In genomic region chr11:70322528-70322927, GRCm38 (mm10) we compare ENCODE assay signal across 12 mouse cellular contexts. TPM values are rescaled to one million over a fixed set of nuclear protein-coding genes. Genes with fewer than 3 reads are reported as not detected.
DNase-seq lines count a peak whose midpoint lies in the region; ATAC-seq lines count a peak whose summit lies in the region.
"Had no signal": no experiment of that assay in that cellular context is flagged by ENCODE, and none has a peak within 500 bp of the region (broad histone marks: within the 10 kb centered on the region; RNA-seq: fewer than 3 reads in every experiment).

Alox12e (minus strand) TSS chr11:70322628.

- DNase-seq in hindbrain, embryonic 14.5 days (ENCODE audit: low spot score), result no peak
- DNase-seq in ES-CJ7 (ENCODE audit: low read depth, low spot score), result peak; percentile 41
- DNase-seq in ovary, adult 18-20 months (ENCODE audit: low spot score), result no peak
- DNase-seq in frontal cortex, postnatal 14 days (ENCODE audit: low spot score in 2 of 2), result no peak
- no peak for DNase-seq in gastrocnemius, adult 18-20 months (ENCODE audit: low spot score)
- DNase-seq: adrenal gland, postnatal 25 days; gastrocnemius, postnatal 25 days had no signal

- H3K36me3 ChIP-seq in hindbrain, embryonic 12.5 days, result no peaks in the 10 kb centered on the region
- no peaks in the 10 kb centered on the region for H3K36me3 ChIP-seq in hindbrain, embryonic 14.5 days (replicated peaks; ENCODE audit: control insufficient read depth, insufficient read depth)
- H3K36me3 ChIP-seq in embryonic facial prominence, embryonic 13.5 days, result no peaks in the 10 kb centered on the region
- no peaks in the 10 kb centered on the region for H3K36me3 ChIP-seq in liver, embryonic 15.5 days (replicated peaks)
- H3K36me3 ChIP-seq: G1E had no signal

- H3K27ac ChIP-seq in hindbrain, embryonic 12.5 days, result no peak within 1 kb of the TSS
- no peak within 1 kb of the TSS for H3K27ac ChIP-seq in hindbrain, embryonic 14.5 days
- no peak within 1 kb of the TSS for H3K27ac ChIP-seq in embryonic facial prominence, embryonic 13.5 days
- H3K27ac ChIP-seq in liver, embryonic 15.5 days (replicated peaks), result no peak within 1 kb of the TSS

- peaks cover 58% of the 10 kb centered on the region for H3K27me3 ChIP-seq in hindbrain, embryonic 12.5 days
- peaks cover 27% of the 10 kb centered on the region for H3K27me3 ChIP-seq in hindbrain, embryonic 14.5 days (ENCODE audit: control insufficient read depth, insufficient read depth, low read length)
- H3K27me3 ChIP-seq in embryonic facial prominence, embryonic 13.5 days, result peaks cover 64% of the 10 kb centered on the region
- peaks cover 64% of the 10 kb centered on the region for H3K27me3 ChIP-seq in liver, embryonic 15.5 days

- no peak for ATAC-seq in hindbrain, embryonic 12.5 days (ENCODE audit: low FRiP score)
- no peak for ATAC-seq in hindbrain, embryonic 14.5 days (ENCODE audit: low FRiP score)
- ATAC-seq in embryonic facial prominence, embryonic 13.5 days (ENCODE audit: insufficient number of reproducible peaks, insufficient read depth, low FRiP score, low TSS enrichment, low read depth), result no peak
- no peak for ATAC-seq in liver, embryonic 15.5 days (ENCODE audit: insufficient read depth)

- peak within 1 kb of the TSS; percentile 29 for H3K4me2 ChIP-seq in hindbrain, embryonic 12.5 days (replicated peaks)
- no peak within 1 kb of the TSS; the same call in 1 of the 2 replicates for H3K4me2 ChIP-seq in hindbrain, embryonic 14.5 days (replicated peaks)
- peak within 1 kb of the TSS; percentile 22 for H3K4me2 ChIP-seq in embryonic facial prominence, embryonic 13.5 days
- H3K4me2 ChIP-seq in liver, embryonic 15.5 days, result peak within 1 kb of the TSS; percentile 23

- no peak within 1 kb of the TSS for H3K9ac ChIP-seq in hindbrain, embryonic 12.5 days
- H3K9ac ChIP-seq in hindbrain, embryonic 14.5 days, result no peak within 1 kb of the TSS; the same call in 1 of the 2 replicates
- H3K9ac ChIP-seq in embryonic facial prominence, embryonic 13.5 days, result no peak within 1 kb of the TSS
- no peak within 1 kb of the TSS for H3K9ac ChIP-seq in liver, embryonic 15.5 days

- 27% methylated on average over 7 of the region's 7 CpGs for WGBS in hindbrain, embryonic 12.5 days
- WGBS in hindbrain, embryonic 14.5 days, result 33% methylated on average over 7 of the region's 7 CpGs
- 21% methylated on average over 7 of the region's 7 CpGs for WGBS in embryonic facial prominence, embryonic 13.5 days
- WGBS in liver, embryonic 15.5 days (ENCODE audit: insufficient replicate concordance), result 32% methylated on average over 7 of the region's 7 CpGs

- H3K4me1 ChIP-seq in hindbrain, embryonic 12.5 days, result peaks cover 4% of the 10 kb centered on the region; the same call in 1 of the 2 replicates
- H3K4me1 ChIP-seq in hindbrain, embryonic 14.5 days (replicated peaks; ENCODE audit: control insufficient read depth, insufficient read depth, low read length), result no peaks in the 10 kb centered on the region
- H3K4me1 ChIP-seq in embryonic facial prominence, embryonic 13.5 days, result 0 out of 2 replicates have a peak, but pooled peaks cover 3% of the 10 kb centered on the region
- H3K4me1 ChIP-seq in liver, embryonic 15.5 days (replicated peaks), result 0 out of 2 replicates have a peak, but pooled peaks cover 3% of the 10 kb centered on the region

- no peaks in the 10 kb centered on the region for H3K9me3 ChIP-seq in hindbrain, embryonic 12.5 days (replicated peaks)
- no peaks in the 10 kb centered on the region for H3K9me3 ChIP-seq in hindbrain, embryonic 14.5 days (ENCODE audit: control insufficient read depth, low read length)
- H3K9me3 ChIP-seq in embryonic facial prominence, embryonic 13.5 days, result no peaks in the 10 kb centered on the region
- no peaks in the 10 kb centered on the region for H3K9me3 ChIP-seq in liver, embryonic 15.5 days (replicated peaks)
- H3K9me3 ChIP-seq: G1E had no signal

- peak within 1 kb of the TSS; percentile 13 for H3K4me3 ChIP-seq in hindbrain, embryonic 12.5 days
- H3K4me3 ChIP-seq in hindbrain, embryonic 14.5 days (replicated peaks; ENCODE audit: low read length), result no peak within 1 kb of the TSS; the same call in 1 of the 2 replicates
- no peak within 1 kb of the TSS; the same call in 1 of the 2 replicates for H3K4me3 ChIP-seq in embryonic facial prominence, embryonic 13.5 days
- H3K4me3 ChIP-seq in liver, embryonic 15.5 days (replicated peaks), result no peak within 1 kb of the TSS

RNA-seq across cellular contexts. Expression of gene Alox12e, which starts in this region (rescaled TPM):
- not detected in 2 replicates for polyA plus RNA-seq in hindbrain, embryonic 12.5 days (2016; fragmentation: Nextera tagmentation; extraction: Ambion mirVana)
- not detected in 2 replicates for polyA plus RNA-seq in hindbrain, embryonic 14.5 days (2014; fragmentation: Nextera tagmentation; extraction: Ambion mirVana)
- polyA plus RNA-seq in embryonic facial prominence, embryonic 13.5 days (2015; fragmentation: Nextera tagmentation; extraction: Ambion mirVana), result 0.32 and 0.67 TPM in 2 replicates
- 0.16 TPM in 1 of 2 replicates, not detected in the other for polyA plus RNA-seq in liver, embryonic 15.5 days (2015; fragmentation: Nextera tagmentation; extraction: Ambion mirVana)
- not detected for total RNA-seq in gastrocnemius, adult 18-20 months (2021)
- total RNA-seq: adrenal gland, postnatal 25 days; common myeloid progenitor, adult 5-6 weeks; gastrocnemius, postnatal 25 days had no signal
- polyA plus RNA-seq: G1E had no signal
